Mouse (Mus musculus) CH12.LX (cell line): Measurements from ENCODE around the gene Cfi.

Source experiments
- CTCF ChIP-seq, 2 experiments: IDR thresholded peaks in 1 of 2; conservative IDR thresholded peaks in 1 of 2; 2 replicates each; pipeline ENCODE4 v1.5.1; 2011 to 2012; ENCODE audit warnings: low read depth in 2 of 2, low read length in 2 of 2, improper control_type of control experiment in 1 of 2, inconsistent platforms in 1 of 2, mild to moderate bottlenecking in 1 of 2, moderate library complexity in 1 of 2
- EP300 ChIP-seq: IDR thresholded peaks from 2 replicates; pipeline ENCODE4 v1.6.1; 2011; ENCODE audit warnings: low read length, improper control_type of control experiment
- HCFC1 ChIP-seq: IDR thresholded peaks from 2 replicates; pipeline ENCODE4 v1.6.1; 2012; ENCODE audit warnings: low read depth, mild to moderate bottlenecking, inconsistent platforms, low read length, improper control_type of control experiment
- MXI1 ChIP-seq: IDR thresholded peaks from 2 replicates; pipeline ENCODE4 v1.6.1; 2011; ENCODE audit warnings: mild to moderate bottlenecking, low read depth, low read length, improper control_type of control experiment
- POLR2A ChIP-seq: IDR thresholded peaks from 2 replicates; pipeline ENCODE4 v1.6.1; 2011; ENCODE audit warnings: low read depth, mild to moderate bottlenecking, improper control_type of control experiment, low read length
- POLR2AphosphoS2 ChIP-seq: IDR thresholded peaks from 2 replicates; pipeline ENCODE4 v1.6.1; 2011; ENCODE audit warnings: low read depth, low read length, improper control_type of control experiment
- TBP ChIP-seq: conservative IDR thresholded peaks from 2 replicates; pipeline ENCODE4 v1.6.1; 2011; ENCODE audit warnings: low read depth, low read length, improper control_type of control experiment
- ZNF384 ChIP-seq: IDR thresholded peaks from 2 replicates; pipeline ENCODE4 v1.6.1; 2012; ENCODE audit warnings: low read depth, low read length, improper control_type of control experiment, inconsistent platforms

GRCm38 (mm10) chr3:129885577-129885976 is 49.9 kb downstream of the Cfi start:
- TF ChIP-seq HCFC1 (no peak), MXI1 (no peak), TBP (no peak), EP300 (no peak), CTCF (conservative IDR thresholded peaks at IDR 0.05 in 1 of 2, IDR thresholded peaks at IDR 0.05 in 1 of 2; ENCODE audit: low read depth in 2 of 2, low read length in 2 of 2) (no peak), POLR2AphosphoS2 (no peak), ZNF384 (no peak), POLR2A (no peak)
